Mouse (Mus musculus) MEL (cell line): ENCODE measurements around the gene Nthl1. TPM values are rescaled to one million over a fixed set of nuclear protein-coding genes. Genes with fewer than 3 reads are reported as not detected.

Experiments used
- DNase-seq: peaks from one replicate; pipeline ENCODE4 v3.0.0; 2011; ENCODE audit warnings: low read depth, low spot score
- H3K27ac ChIP-seq: 2 replicates; pipeline ENCODE4 v1.5.1; 2012; ENCODE audit warnings: low read depth, mild to moderate bottlenecking, control low read depth, low read length, moderate library complexity; ENCODE audit not compliant: control insufficient read depth
- H3K27me3 ChIP-seq, 2 experiments: fragments of 150-350 bp in 1 of 2; sonication (generic) in 1 of 2; 2 replicates each; pipeline ENCODE4 v1.6.1; 2012; ENCODE audit warnings: low read length in 2 of 2, mild to moderate bottlenecking in 2 of 2, improper control_type of control experiment in 1 of 2, moderate library complexity in 1 of 2; ENCODE audit not compliant: insufficient read depth in 2 of 2, control insufficient read depth in 1 of 2
- H3K36me3 ChIP-seq, 2 experiments: 2 replicates each; pipeline ENCODE4 v1.6.1; 2012 to 2014; ENCODE audit warnings: low read length in 2 of 2, improper control_type of control experiment in 1 of 2, inconsistent platforms in 1 of 2, mild to moderate bottlenecking in 1 of 2; ENCODE audit not compliant: insufficient read depth in 2 of 2, control insufficient read depth in 1 of 2
- H3K4me1 ChIP-seq, 2 experiments: fragments of 150-350 bp in 1 of 2; sonication (generic) in 1 of 2; 2 replicates each; pipeline ENCODE4 v1.6.1; 2012; ENCODE audit warnings: low read length in 2 of 2, improper control_type of control experiment in 1 of 2, mild to moderate bottlenecking in 1 of 2; ENCODE audit not compliant: insufficient read depth in 2 of 2, control insufficient read depth in 1 of 2
- H3K4me3 ChIP-seq, 2 experiments: fragments of 150-350 bp in 1 of 2; sonication (generic) in 1 of 2; 2 replicates each; pipeline ENCODE4 v1.5.1; 2012; ENCODE audit warnings: low read depth in 2 of 2, low read length in 2 of 2, mild to moderate bottlenecking in 2 of 2, moderate library complexity in 2 of 2, control low read depth in 1 of 2, improper control_type of control experiment in 1 of 2; ENCODE audit not compliant: control insufficient read depth in 1 of 2, insufficient read depth in 1 of 2
- H3K79me2 ChIP-seq: 2 replicates; pipeline ENCODE4 v1.6.1; 2012; ENCODE audit warnings: mild to moderate bottlenecking, low read length, moderate library complexity; ENCODE audit not compliant: control insufficient read depth, poor library complexity, insufficient read depth
- H3K9ac ChIP-seq: 2 replicates; pipeline ENCODE4 v1.6.1; 2012; ENCODE audit warnings: low read depth, mild to moderate bottlenecking, control low read depth, low read length, moderate library complexity; ENCODE audit not compliant: control insufficient read depth, poor library complexity, severe bottlenecking
- H3K9me3 ChIP-seq: fragments of 150-350 bp; sonication (generic); replicated peaks from 2 replicates; pipeline ENCODE4 v1.6.1; 2012; ENCODE audit warnings: mild to moderate bottlenecking, low read length, improper control_type of control experiment, moderate library complexity; ENCODE audit not compliant: insufficient read depth
- GABPA ChIP-seq: IDR thresholded peaks from 2 replicates; pipeline ENCODE4 v1.6.1; 2012; ENCODE audit warnings: low read depth, mild to moderate bottlenecking, inconsistent platforms, low read length, improper control_type of control experiment, moderate library complexity
- MAZ ChIP-seq: IDR thresholded peaks from 2 replicates; pipeline ENCODE4 v1.6.1; 2012; ENCODE audit warnings: low read depth, mild to moderate bottlenecking, inconsistent platforms, low read length, improper control_type of control experiment
- MYB ChIP-seq: IDR thresholded peaks from 2 replicates; pipeline ENCODE4 v1.6.1; 2011; ENCODE audit warnings: mild to moderate bottlenecking, low read depth, low read length, improper control_type of control experiment
- NELFE ChIP-seq: IDR thresholded peaks from 2 replicates; pipeline ENCODE4 v1.6.1; 2011; ENCODE audit warnings: low read depth, low read length, improper control_type of control experiment
- POLR2AphosphoS5 ChIP-seq: IDR thresholded peaks from 2 replicates; pipeline ENCODE4 v1.6.1; 2012; ENCODE audit warnings: low read depth, borderline replicate concordance, mild to moderate bottlenecking, inconsistent platforms, low read length, moderate library complexity, mixed read lengths
- RAD21 ChIP-seq: IDR thresholded peaks from 2 replicates; pipeline ENCODE4 v1.6.1; 2011; ENCODE audit warnings: mild to moderate bottlenecking, low read depth, low read length, improper control_type of control experiment
- TBP ChIP-seq: IDR thresholded peaks from 2 replicates; pipeline ENCODE4 v1.8.0; 2011; ENCODE audit warnings: low read depth, low read length, improper control_type of control experiment
- USF1 ChIP-seq: IDR thresholded peaks from 2 replicates; pipeline ENCODE4 v1.6.1; 2014; ENCODE audit warnings: low read depth, mild to moderate bottlenecking, inconsistent platforms, low read length, improper control_type of control experiment, moderate library complexity
- ZKSCAN1 ChIP-seq: IDR thresholded peaks from 2 replicates; pipeline ENCODE4 v1.6.1; 2012; ENCODE audit warnings: low read depth, mild to moderate bottlenecking, inconsistent platforms, low read length, improper control_type of control experiment, moderate library complexity
- ZMIZ1 ChIP-seq: IDR thresholded peaks from 2 replicates; pipeline ENCODE4 v1.6.1; 2012; ENCODE audit warnings: low read depth, mild to moderate bottlenecking, inconsistent platforms, low read length, improper control_type of control experiment, moderate library complexity
- polyA plus RNA-seq, 2 experiments: library from polyadenylated mRNA; stranded (reverse) in 1 of 2; unstranded in 1 of 2; fragments of >175 nt in 1 of 2; fragments of >200 nt in 1 of 2; gene quantifications; 2 replicates each; pipeline versions ENCODE4 v1.2.1 to v1.2.4; 2012; ENCODE audit warnings: low replicate concordance in 2 of 2, low read depth in 1 of 2; ENCODE audit not compliant: insufficient read length in 2 of 2, insufficient read depth in 1 of 2, missing spikeins in 1 of 2
- total RNA-seq: library from RNA; depleted of rRNA; stranded (reverse); fragments of 300-350 nt; gene quantifications from 2 replicates; pipeline ENCODE4 v1.2.3, GENCODE M21; 2012

Gene Nthl1
- total and polyA plus RNA-seq, 3 experiments = 31.4 to 262 (median 32.0) TPM

GRCm38 (mm10) chr17:24642791-24643343 is 10.4 kb downstream of the Nthl1 start (continued):
- TF ChIP-seq RAD21 = no peak

- no peaks in the 10 kb centered on the region for H3K9me3 ChIP-seq
- H3K4me3 ChIP-seq = no peak overlapping the region
- TF ChIP-seq GABPA = no peak
- no peaks in the 10 kb centered on the region for H3K36me3 ChIP-seq
- H3K27ac ChIP-seq = no peak overlapping the region
- no peak for DNase-seq
- peaks cover 2 to 4% of the 10 kb centered on the region in 2 experiments; a peak in 2 of 4 replicates for H3K27me3 ChIP-seq
- H3K9ac ChIP-seq = no peak overlapping the region
- H3K79me2 ChIP-seq = no peaks in the 10 kb centered on the region
- no peaks in the 10 kb centered on the region for H3K4me1 ChIP-seq
Measured at GRCm38 (mm10) chr17:24644030-24644715, 11.7 kb downstream of the Nthl1 start.

DNA sequence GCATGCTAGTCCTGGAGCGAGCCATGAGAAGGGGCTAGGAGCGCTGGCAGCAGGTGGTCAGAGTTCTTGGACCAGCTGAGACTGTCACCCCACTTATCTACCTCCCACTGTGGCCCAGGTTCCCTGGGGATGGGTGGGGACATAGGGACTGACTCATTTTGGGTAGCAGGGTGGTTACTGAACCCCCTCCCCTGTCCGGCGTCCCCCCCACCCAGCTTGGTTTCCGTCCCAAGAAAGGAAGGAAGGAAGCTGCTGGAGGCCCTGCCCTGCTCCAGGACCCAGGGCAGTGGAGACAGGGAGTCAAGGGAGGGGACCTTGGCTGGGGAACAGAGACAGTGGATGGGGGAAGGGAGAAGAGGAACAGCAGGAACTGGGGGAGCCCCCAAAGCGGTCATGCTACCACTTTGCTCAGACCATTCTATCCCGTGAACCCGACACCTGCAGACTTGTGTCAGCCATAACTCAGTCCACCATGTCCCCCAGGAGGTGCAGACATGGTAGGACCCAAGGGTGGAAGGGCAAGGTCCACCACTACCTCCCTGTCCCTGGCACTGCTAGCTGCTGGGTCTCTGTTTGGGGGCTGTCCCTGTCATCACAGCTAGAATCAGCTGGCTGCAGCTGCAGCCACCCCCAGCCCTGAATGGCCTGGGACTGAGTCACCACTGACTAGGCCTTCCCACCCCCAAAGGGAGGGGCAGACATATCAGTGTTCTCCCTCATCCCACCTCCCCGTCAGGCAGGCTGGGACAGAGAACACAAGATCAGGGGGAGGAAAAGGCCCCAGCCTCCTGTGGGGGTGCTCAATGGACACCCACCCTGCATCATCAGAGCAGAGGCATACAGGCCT is 12.6 kb downstream of the Nthl1 start:
- Histone ChIP-seq H3K27me3 (peaks cover 2 to 12% of the 10 kb centered on the region in 2 experiments; a peak in 3 of 4 replicates), H3K27ac (no peak overlapping the region), H3K4me1 (no peaks in the 10 kb centered on the region), H3K9ac (no peak overlapping the region), H3K36me3 (no peaks in the 10 kb centered on the region), H3K4me3 (no peak overlapping the region), H3K9me3 (no peaks in the 10 kb centered on the region), H3K79me2 (no peaks in the 10 kb centered on the region)
- no peak for TF ChIP-seq TBP
- no peak for TF ChIP-seq POLR2AphosphoS5
- TF ChIP-seq GABPA = no peak
- no peak for TF ChIP-seq MAZ
- TF ChIP-seq ZKSCAN1 = no peak
- TF ChIP-seq MYB = no peak
- no peak for TF ChIP-seq ZMIZ1
- TF ChIP-seq NELFE = no peak
- TF ChIP-seq USF1 = no peak
- no peak for DNase-seq
